In the genomic region with DNA sequence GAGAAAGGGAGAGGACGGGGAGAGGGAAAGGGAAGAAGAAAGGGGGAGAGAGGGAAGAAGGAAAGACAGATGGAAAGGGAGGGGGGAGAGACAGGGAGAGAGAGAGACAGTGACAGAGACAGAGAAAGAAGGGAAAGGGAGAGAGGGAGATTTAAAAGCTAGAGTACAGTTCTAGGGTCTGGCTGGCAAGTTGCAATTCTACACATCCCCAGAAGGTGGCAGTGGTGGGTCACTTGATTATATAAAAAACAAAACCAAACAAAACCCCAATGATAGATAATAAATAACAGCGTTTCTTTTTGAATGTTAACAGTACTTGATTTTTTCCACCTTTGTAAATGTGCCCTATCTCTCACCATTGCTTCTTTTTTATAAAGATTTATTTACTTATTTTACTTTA, we compare ENCODE assay signal across 9 mouse cellular contexts. TPM values are rescaled to one million over a fixed set of nuclear protein-coding genes. Genes with fewer than 3 reads are reported as not detected.
A peak's percentile ranks its signal among the peaks of the same experiment; 100 is the strongest.
DNase-seq lines count a peak whose midpoint lies in the region; ATAC-seq and TF ChIP-seq lines count a peak whose summit lies in the region.
"Had no signal": no experiment of that assay in that cellular context is flagged by ENCODE, and none has a peak within 500 bp of the region (broad histone marks: within the 10 kb centered on the region; RNA-seq: fewer than 3 reads in every experiment).

No protein-coding gene starts in this region.

- H3K9ac ChIP-seq in heart, adult 2 months (ENCODE audit: low read depth, low read length), result no peak overlapping the region
- H3K9ac ChIP-seq in embryonic facial prominence, embryonic 11.5 days (replicated peaks; ENCODE audit: low read length), result no peak overlapping the region
- H3K9ac ChIP-seq: liver, embryonic 15.5 days had no signal

- peak; percentile 27 to 63 for DNase-seq in heart, adult 2 months
- no peak for DNase-seq in heart, embryonic 10.5 days (ENCODE audit: low spot score)
- DNase-seq in B cell, adult 2 months, result peak; percentile 83 to 86
- peak; percentile 59 to 69 for DNase-seq in adrenal gland, adult 18-20 months (ENCODE audit: low spot score in 2 of 2)
- peak; percentile 65 for DNase-seq in embryonic facial prominence, embryonic 11.5 days (ENCODE audit: low spot score)
- DNase-seq in layer of hippocampus, adult 9-10 months (ENCODE audit: low spot score), result peak; percentile 70
- peak; percentile 48 for DNase-seq in mesoderm, embryonic 11.5 days (ENCODE audit: low read depth, low spot score)
- DNase-seq in spleen, postnatal 4 days (ENCODE audit: low spot score in 2 of 2), result peak; percentile 61 to 84

- TF ChIP-seq POLR2A in heart, adult 2 months (IDR thresholded peaks at IDR 0.05; ENCODE audit: insufficient read depth, low read depth, low read length), result no peak

- no peak for ATAC-seq in embryonic facial prominence, embryonic 11.5 days (replicated peaks; ENCODE audit: insufficient number of reproducible peaks, low FRiP score, low TSS enrichment, low read depth)

- TF ChIP-seq EP300 in heart, adult 2 months (IDR thresholded peaks at IDR 0.05; ENCODE audit: insufficient read depth, low read depth, low read length), result peak; percentile 37; the same call in 1 of the 2 replicates

- H3K4me3 ChIP-seq in heart, adult 2 months, result no peak overlapping the region
- H3K4me3 ChIP-seq in heart, embryonic 10.5 days, result no peak overlapping the region
- H3K4me3 ChIP-seq in embryonic facial prominence, embryonic 11.5 days (ENCODE audit: low read depth, low read length), result no peak overlapping the region
- H3K4me3 ChIP-seq: liver, embryonic 15.5 days had no signal

- no peaks in the 10 kb centered on the region; the same call in 1 of the 2 replicates for H3K4me1 ChIP-seq in heart, adult 2 months (ENCODE audit: control insufficient read depth, insufficient read depth, low read length)
- H3K4me1 ChIP-seq in heart, embryonic 10.5 days, result no peaks in the 10 kb centered on the region
- no peaks in the 10 kb centered on the region for H3K4me1 ChIP-seq in embryonic facial prominence, embryonic 11.5 days (ENCODE audit: control insufficient read depth, insufficient read depth, low read length)
- H3K4me1 ChIP-seq: liver, embryonic 15.5 days had no signal

- H3K79me2 ChIP-seq in heart, adult 2 months (replicated peaks; ENCODE audit: control insufficient read depth, insufficient read depth, low read length), result no peaks in the 10 kb centered on the region

- no peak overlapping the region for H3K27ac ChIP-seq in heart, adult 2 months
- H3K27ac ChIP-seq in heart, embryonic 10.5 days, result no peak overlapping the region
- no peak overlapping the region for H3K27ac ChIP-seq in embryonic facial prominence, embryonic 11.5 days (replicated peaks; ENCODE audit: low read depth, low read length)
- H3K27ac ChIP-seq: liver, embryonic 15.5 days had no signal

- no peaks in the 10 kb centered on the region for H3K27me3 ChIP-seq in heart, adult 2 months (ENCODE audit: control insufficient read depth, insufficient read depth, low read length)
- no peaks in the 10 kb centered on the region for H3K27me3 ChIP-seq in heart, embryonic 10.5 days (ENCODE audit: insufficient read depth, poor library complexity, severe bottlenecking)
- H3K27me3 ChIP-seq in embryonic facial prominence, embryonic 11.5 days (ENCODE audit: control insufficient read depth, insufficient read depth, low read length), result no peaks in the 10 kb centered on the region
- H3K27me3 ChIP-seq: liver, embryonic 15.5 days had no signal

- H3K36me3 ChIP-seq in heart, adult 2 months (ENCODE audit: control insufficient read depth, insufficient read depth, low read length), result no peaks in the 10 kb centered on the region
- H3K36me3 ChIP-seq in heart, embryonic 10.5 days, result peaks cover 20% of the 10 kb centered on the region; the same call in 1 of the 2 replicates
- H3K36me3 ChIP-seq in embryonic facial prominence, embryonic 11.5 days (replicated peaks; ENCODE audit: control insufficient read depth, insufficient read depth, low read depth, low read length), result no peaks in the 10 kb centered on the region; the same call in 1 of the 2 replicates

- no peak; the same call in 1 of the 2 replicates for TF ChIP-seq CTCF in heart, adult 2 months (IDR thresholded peaks at IDR 0.05)

- WGBS in heart, adult 2 months, result 42% methylated on average over 2 of the region's 2 CpGs
- 45% methylated on average over 2 of the region's 2 CpGs for WGBS in heart, embryonic 10.5 days
- 39% methylated on average over 2 of the region's 2 CpGs for WGBS in embryonic facial prominence, embryonic 11.5 days

- intact Hi-C loops in heart, adult 2 months (cut with DNase I), result loop anchor here (1.0 to 10.0 kb wide), 4 partner anchors 29 to 295 kb away; a partner anchor contains a TSS

- no peaks in the 10 kb centered on the region for H3K9me3 ChIP-seq in heart, embryonic 10.5 days
- H3K9me3 ChIP-seq in embryonic facial prominence, embryonic 11.5 days (replicated peaks; ENCODE audit: control insufficient read depth, low read length), result no peaks in the 10 kb centered on the region
- H3K9me3 ChIP-seq: liver, embryonic 15.5 days had no signal

- H3K4me2 ChIP-seq in embryonic facial prominence, embryonic 11.5 days (ENCODE audit: low read depth, low read length), result no peak overlapping the region
- H3K4me2 ChIP-seq: liver, embryonic 15.5 days had no signal

RNA-seq across cellular contexts. Expression of a gene that starts 28.3 kb away (rescaled TPM):
- 10 to 100 TPM; 33.7 to 48.9 TPM for total RNA-seq in heart, adult 2 months (2021)
- 34.6 and 50.0 TPM in 2 replicates for polyA plus RNA-seq in heart, adult 2 months (2012; rRNA removed)
- polyA plus RNA-seq in heart, embryonic 10.5 days (2016; fragmentation: Nextera tagmentation; extraction: Ambion mirVana), result 39.0 and 39.2 TPM in 2 replicates
- total RNA-seq in adrenal gland, adult 18-20 months (2021), result 10 to 100 TPM; 24.7 to 36.9 TPM
- 46.0 and 48.3 TPM in 2 replicates for polyA plus RNA-seq in embryonic facial prominence, embryonic 11.5 days (2014; fragmentation: Nextera tagmentation; extraction: Ambion mirVana)
